In the genomic region with DNA sequence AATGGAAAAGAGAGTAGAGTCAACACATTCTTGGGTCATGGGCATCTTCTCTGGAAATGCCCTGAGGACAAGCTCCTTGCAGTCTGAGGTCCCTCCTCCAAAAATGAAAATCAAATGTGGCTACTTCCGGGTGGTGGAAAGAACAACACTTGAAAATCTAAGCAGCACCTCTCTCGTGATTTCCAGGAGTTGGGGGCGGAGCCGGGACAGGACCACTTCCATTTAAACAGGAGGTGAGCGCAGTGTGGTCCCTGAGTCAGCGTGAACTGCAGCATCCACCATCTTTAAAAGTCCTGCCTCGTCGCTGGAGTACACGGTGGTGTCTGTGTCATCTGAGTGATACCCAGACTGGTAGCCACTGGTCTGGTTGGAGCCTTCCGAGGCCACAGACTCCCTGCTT, we compare ENCODE assay signal across 11 mouse cellular contexts. TPM values are rescaled to one million over a fixed set of nuclear protein-coding genes. Genes with fewer than 3 reads are reported as not detected.
DNase-seq lines count a peak whose midpoint lies in the region; ATAC-seq and TF ChIP-seq lines count a peak whose summit lies in the region.
"Had no signal": no experiment of that assay in that cellular context is flagged by ENCODE, and none has a peak within 500 bp of the region (broad histone marks: within the 10 kb centered on the region; RNA-seq: fewer than 3 reads in every experiment).

No protein-coding gene starts in this region.

- H3K27me3 ChIP-seq in heart, embryonic 12.5 days (replicated peaks) = no peaks in the 10 kb centered on the region
- H3K27me3 ChIP-seq in liver, postnatal 0 days (ENCODE audit: insufficient read depth, low read length) = no peaks in the 10 kb centered on the region
- peaks cover 16% of the 10 kb centered on the region for H3K27me3 ChIP-seq in liver, embryonic 12.5 days (replicated peaks)
- H3K27me3 ChIP-seq: hindbrain, embryonic 12.5 days; limb, embryonic 15.5 days had no signal

- DNase-seq in heart, postnatal 4 days = no peak
- DNase-seq in liver, postnatal 0 days = no peak
- peak; percentile 86 for DNase-seq in R1 (ENCODE audit: low read depth, low spot score)
- peak; percentile 11 for DNase-seq in testis, postnatal 14 days (ENCODE audit: low spot score)
- no peak for DNase-seq in urinary bladder, postnatal 36 days (ENCODE audit: low spot score in 2 of 2)
- DNase-seq: cerebellum, adult 11-12 months had no signal

- TF ChIP-seq CTCF in liver, postnatal 0 days (IDR thresholded peaks at IDR 0.05; ENCODE audit: low read depth) = no peak

- 74% methylated on average over 10 of the region's 10 CpGs for WGBS in heart, embryonic 12.5 days
- 71% methylated on average over 10 of the region's 10 CpGs for WGBS in liver, postnatal 0 days (ENCODE audit: insufficient replicate concordance)
- 71% methylated on average over 10 of the region's 10 CpGs for WGBS in liver, embryonic 12.5 days (ENCODE audit: insufficient replicate concordance)

- ATAC-seq in heart, embryonic 12.5 days (ENCODE audit: insufficient number of reproducible peaks, low FRiP score) = 0 out of 2 replicates have a peak, but pooled peaks have one; percentile 47
- ATAC-seq in liver, postnatal 0 days = no peak
- ATAC-seq in liver, embryonic 12.5 days = no peak

- peak overlapping the region; percentile 48; the same call in 1 of the 2 replicates for H3K27ac ChIP-seq in heart, embryonic 12.5 days (ENCODE audit: poor library complexity, severe bottlenecking)
- 0 out of 2 replicates have a peak overlapping the region, but pooled peaks have one; percentile 3 for H3K27ac ChIP-seq in liver, postnatal 0 days (ENCODE audit: low read depth)
- H3K27ac ChIP-seq in liver, embryonic 12.5 days = no peak overlapping the region
- H3K27ac ChIP-seq: hindbrain, embryonic 12.5 days had no signal

- no peak overlapping the region for H3K4me2 ChIP-seq in heart, embryonic 12.5 days
- no peak overlapping the region for H3K4me2 ChIP-seq in liver, postnatal 0 days (ENCODE audit: low read depth, low read length)
- no peak overlapping the region for H3K4me2 ChIP-seq in liver, embryonic 12.5 days
- H3K4me2 ChIP-seq: hindbrain, embryonic 12.5 days had no signal

- no peaks in the 10 kb centered on the region for H3K36me3 ChIP-seq in heart, embryonic 12.5 days
- H3K36me3 ChIP-seq in liver, postnatal 0 days (replicated peaks; ENCODE audit: insufficient read depth, low read length) = no peaks in the 10 kb centered on the region
- no peaks in the 10 kb centered on the region for H3K36me3 ChIP-seq in liver, embryonic 12.5 days
- H3K36me3 ChIP-seq: hindbrain, embryonic 12.5 days; limb, embryonic 15.5 days had no signal

- no peaks in the 10 kb centered on the region for H3K9me3 ChIP-seq in heart, embryonic 12.5 days (replicated peaks)
- no peaks in the 10 kb centered on the region for H3K9me3 ChIP-seq in liver, postnatal 0 days (ENCODE audit: low read length)
- no peaks in the 10 kb centered on the region for H3K9me3 ChIP-seq in liver, embryonic 12.5 days (replicated peaks)
- H3K9me3 ChIP-seq: hindbrain, embryonic 12.5 days; limb, embryonic 15.5 days; megakaryocyte, embryonic 14.5 days had no signal

- no peak overlapping the region for H3K9ac ChIP-seq in heart, embryonic 12.5 days
- H3K9ac ChIP-seq in liver, postnatal 0 days (replicated peaks) = no peak overlapping the region
- H3K9ac ChIP-seq in liver, embryonic 12.5 days = no peak overlapping the region
- H3K9ac ChIP-seq: hindbrain, embryonic 12.5 days; limb, embryonic 15.5 days had no signal

- H3K4me3 ChIP-seq in heart, embryonic 12.5 days = no peak overlapping the region
- H3K4me3 ChIP-seq in liver, postnatal 0 days (ENCODE audit: low read depth, low read length) = no peak overlapping the region
- H3K4me3 ChIP-seq in liver, embryonic 12.5 days = no peak overlapping the region
- H3K4me3 ChIP-seq: hindbrain, embryonic 12.5 days; limb, embryonic 15.5 days had no signal

- TF ChIP-seq EP300 in liver, postnatal 0 days (IDR thresholded peaks at IDR 0.05; ENCODE audit: low read depth) = no peak

- peaks cover 52% of the 10 kb centered on the region for H3K4me1 ChIP-seq in heart, embryonic 12.5 days (replicated peaks)
- H3K4me1 ChIP-seq in liver, postnatal 0 days (ENCODE audit: insufficient read depth) = peaks cover 7% of the 10 kb centered on the region
- H3K4me1 ChIP-seq in liver, embryonic 12.5 days = peaks cover 37% of the 10 kb centered on the region
- H3K4me1 ChIP-seq: hindbrain, embryonic 12.5 days had no signal

RNA-seq across cellular contexts. Expression of gene Kdr, which starts 44.1 kb away (rescaled TPM):
- polyA plus RNA-seq in heart, embryonic 12.5 days (2016; fragmentation: Nextera tagmentation; extraction: Ambion mirVana) = 48.0 and 48.6 TPM in 2 replicates
- 100 to 1,000 TPM; 115 to 119 TPM for total RNA-seq in heart, postnatal 4 days (2021)
- 7.9 and 9.6 TPM in 2 replicates for polyA plus RNA-seq in liver, postnatal 0 days (2015; fragmentation: Nextera tagmentation; extraction: Ambion mirVana)
- polyA plus RNA-seq in liver, embryonic 12.5 days (2016; fragmentation: Nextera tagmentation; extraction: Ambion mirVana) = 16.7 and 18.6 TPM in 2 replicates

Comparison
In these comparisons a context has a peak if more than half of its experiments do, and no peak if none do; other contexts are left out.
1. DNase-seq: peak in R1 (single experiment) and testis, postnatal 14 days (single experiment); none in heart, postnatal 4 days (single experiment), liver, postnatal 0 days (single experiment) and urinary bladder, postnatal 36 days (0 of 2).